Mouse (Mus musculus) midbrain, embryonic 14.5 days (tissue): ENCODE measurements around the gene Plppr2. TPM values are rescaled to one million over a fixed set of nuclear protein-coding genes. Genes with fewer than 3 reads are reported as not detected.

Experiments used
- ATAC-seq: fragments of 200-750 bp; cut with Nextera tagmentation; 2 replicates; pipeline ENCODE4 v1.8.0; 2017; ENCODE audit warnings: moderate number of reproducible peaks, moderate library complexity; ENCODE audit not compliant: low FRiP score, low TSS enrichment
- DNase-seq: peaks from one replicate; pipeline ENCODE4 v3.0.0-alpha.2; 2015
- H3K27ac ChIP-seq: fragments of 300-500 bp; sonication (generic); replicated peaks from 2 replicates; pipeline ENCODE4 v1.5.1; 2014; ENCODE audit warnings: mild to moderate bottlenecking, low read depth, low read length, moderate library complexity
- H3K27me3 ChIP-seq: fragments of 300-500 bp; sonication (generic); 2 replicates; pipeline ENCODE4 v1.6.1; 2014; ENCODE audit warnings: low read length, control low read depth, mixed read lengths; ENCODE audit not compliant: control insufficient read depth, insufficient read depth
- H3K36me3 ChIP-seq: fragments of 300-500 bp; sonication (generic); 2 replicates; pipeline ENCODE4 v1.6.1; 2014; ENCODE audit warnings: low read length, control low read depth; ENCODE audit not compliant: control insufficient read depth, insufficient read depth
- H3K4me1 ChIP-seq: fragments of 300-500 bp; sonication (generic); 2 replicates; pipeline ENCODE4 v1.6.1; 2014; ENCODE audit warnings: mild to moderate bottlenecking, antibody characterized with exemption, low read length, control low read depth; ENCODE audit not compliant: control insufficient read depth, insufficient read depth
- H3K4me2 ChIP-seq: fragments of 300-500 bp; sonication (generic); 2 replicates; pipeline ENCODE4 v1.6.1; 2014; ENCODE audit warnings: mild to moderate bottlenecking, low read length, moderate library complexity
- H3K4me3 ChIP-seq: fragments of 300-500 bp; sonication (generic); replicated peaks from 2 replicates; pipeline ENCODE4 v1.5.1; 2014; ENCODE audit warnings: low read depth, low read length
- H3K9ac ChIP-seq: fragments of 300-500 bp; sonication (generic); replicated peaks from 2 replicates; pipeline ENCODE4 v1.6.1; 2014; ENCODE audit warnings: mild to moderate bottlenecking, low read length, moderate library complexity
- H3K9me3 ChIP-seq: fragments of 300-500 bp; sonication (generic); 2 replicates; pipeline ENCODE4 v1.6.1; 2016; ENCODE audit warnings: low read length, control low read depth, mixed read lengths; ENCODE audit not compliant: control insufficient read depth
- WGBS: fragments of 180-500 bp; shearing (Covaris S2); extraction: QIAGEN DNeasy Blood & Tissue Kit; methylation state at CpG from one replicate; pipeline ENCODE4 v1.1.7; 2014; 5-methylcytosine and 5-hydroxymethylcytosine counted together
- polyA plus RNA-seq: library from polyadenylated mRNA; unstranded; fragments of >200 nt; fragmentation: Nextera tagmentation; extraction: Ambion mirVana; gene quantifications from 2 replicates; pipeline ENCODE4 v1.2.1, GENCODE M21; 2014

Gene Plppr2
- polyA plus RNA-seq, 1 experiment from 2014 or later: 91.3 TPM

DNA sequence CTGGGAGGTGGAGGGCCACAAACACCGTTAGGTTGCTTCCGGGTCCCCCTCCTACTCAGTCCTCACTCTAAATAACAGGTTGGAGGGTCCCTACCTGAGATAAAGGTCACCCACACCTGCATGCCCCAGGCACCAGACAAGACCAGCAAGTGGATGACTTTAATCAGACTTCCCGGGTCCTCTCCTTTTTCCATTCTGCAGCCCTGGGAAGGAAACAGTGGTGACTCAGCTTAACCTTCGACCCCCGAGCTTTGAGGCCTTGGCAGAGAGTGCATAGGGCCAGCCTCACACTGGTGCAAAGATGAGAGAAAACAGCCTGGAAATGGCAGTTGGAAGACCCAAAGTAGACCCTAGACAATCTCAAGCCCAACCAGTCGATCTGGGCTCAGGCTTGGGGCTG is 10.7 kb upstream of the Plppr2 start:
- Histone ChIP-seq H3K4me1 (peaks cover 11% of the 10 kb centered on the region), H3K9ac (no peak overlapping the region), H3K36me3 (0 out of 2 replicates have a peak, but pooled peaks cover 5% of the 10 kb centered on the region), H3K4me3 (0 out of 2 replicates have a peak overlapping the region, but pooled peaks have one; percentile 48), H3K4me2 (peak overlapping the region; percentile 65), H3K27me3 (no peaks in the 10 kb centered on the region), H3K9me3 (no peaks in the 10 kb centered on the region), H3K27ac (no peak overlapping the region)
- DNase-seq: no peak
- ATAC-seq: no peak
- 81% methylated on average over 6 of the region's 6 CpGs for WGBS

DNA sequence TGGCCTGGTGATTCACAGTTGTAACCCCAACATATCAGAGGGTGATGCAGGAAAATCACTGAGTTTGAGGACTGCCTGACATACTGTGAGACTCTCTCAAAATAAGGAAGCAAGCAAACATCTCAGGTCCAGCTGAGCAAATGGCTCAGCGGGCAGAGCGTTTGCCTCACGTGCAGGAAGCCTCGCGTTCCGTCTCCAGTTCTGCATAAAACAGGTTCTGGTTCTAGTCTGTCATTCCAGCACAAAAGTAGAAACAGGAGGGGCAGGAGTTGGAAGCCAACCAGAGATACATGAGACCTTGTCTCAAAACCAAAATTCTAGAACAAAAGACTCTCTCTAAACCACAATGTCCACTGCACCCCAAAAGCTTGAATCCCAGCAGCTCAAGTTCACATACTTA is 10.0 kb upstream of the Plppr2 start:
- peak overlapping the region; percentile 48 for H3K4me3 ChIP-seq
- peak overlapping the region; percentile 66; the same call in 1 of the 2 replicates for H3K27ac ChIP-seq
- no peaks in the 10 kb centered on the region for H3K27me3 ChIP-seq
- DNase-seq: peak; percentile 50
- peak overlapping the region; percentile 59 for H3K9ac ChIP-seq
- H3K4me1 ChIP-seq: peaks cover 11% of the 10 kb centered on the region
- H3K9me3 ChIP-seq: no peaks in the 10 kb centered on the region
- 3% methylated on average over 6 of the region's 6 CpGs for WGBS
- no peak for ATAC-seq
- 0 out of 2 replicates have a peak, but pooled peaks cover 5% of the 10 kb centered on the region for H3K36me3 ChIP-seq
- H3K4me2 ChIP-seq: peak overlapping the region; percentile 65

DNA sequence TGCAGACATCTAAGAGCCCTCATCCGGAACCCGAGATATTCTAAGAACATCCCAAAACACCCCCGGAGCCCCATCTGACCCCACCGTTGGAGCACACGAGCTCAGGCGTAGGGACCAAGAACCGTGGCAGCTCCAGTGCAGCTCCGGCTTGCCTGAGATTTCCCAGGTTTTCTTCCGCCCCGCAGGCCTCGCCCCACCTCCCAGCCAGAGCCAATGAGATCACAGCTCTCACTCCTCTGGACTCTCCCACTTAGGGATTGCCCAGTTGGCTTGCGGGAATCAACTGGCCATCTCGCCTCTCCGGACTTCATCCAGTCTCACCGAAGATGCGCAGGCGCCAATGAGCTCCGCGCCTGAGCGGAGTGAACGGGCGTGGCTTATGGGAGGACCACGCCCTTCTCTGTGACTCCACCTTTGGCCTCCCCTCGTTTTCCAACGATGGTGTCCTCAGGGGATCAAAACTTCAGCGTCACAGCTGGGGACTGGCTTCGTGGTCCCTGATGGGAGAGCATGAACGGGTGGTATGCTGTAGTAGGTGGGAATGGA is 9.6 kb upstream of the Plppr2 start, which contains the start of the genes Ccdc159 and Tmem205:
TSS of gene Ccdc159 (plus strand) at position 264 of the 546 bp plus-strand sequence.
TSS of gene Tmem205 (minus strand) at position 349 of the 546 bp plus-strand sequence.
- H3K36me3 ChIP-seq: 0 out of 2 replicates have a peak, but pooled peaks cover 5% of the 10 kb centered on the region
- peaks cover 11% of the 10 kb centered on the region for H3K4me1 ChIP-seq
- H3K27ac ChIP-seq: peak within 1 kb of the TSS; percentile 66; the same call in 1 of the 2 replicates
- under 1% methylated on average over 28 of the region's 28 CpGs for WGBS
- peak within 1 kb of the TSS; percentile 48 for H3K4me3 ChIP-seq
- peak; percentile 97 for ATAC-seq
- H3K27me3 ChIP-seq: no peaks in the 10 kb centered on the region
- peak; percentile 95 for DNase-seq
- H3K4me2 ChIP-seq: peak within 1 kb of the TSS; percentile 65
- H3K9me3 ChIP-seq: no peaks in the 10 kb centered on the region
- H3K9ac ChIP-seq: peak within 1 kb of the TSS; percentile 59

DNA sequence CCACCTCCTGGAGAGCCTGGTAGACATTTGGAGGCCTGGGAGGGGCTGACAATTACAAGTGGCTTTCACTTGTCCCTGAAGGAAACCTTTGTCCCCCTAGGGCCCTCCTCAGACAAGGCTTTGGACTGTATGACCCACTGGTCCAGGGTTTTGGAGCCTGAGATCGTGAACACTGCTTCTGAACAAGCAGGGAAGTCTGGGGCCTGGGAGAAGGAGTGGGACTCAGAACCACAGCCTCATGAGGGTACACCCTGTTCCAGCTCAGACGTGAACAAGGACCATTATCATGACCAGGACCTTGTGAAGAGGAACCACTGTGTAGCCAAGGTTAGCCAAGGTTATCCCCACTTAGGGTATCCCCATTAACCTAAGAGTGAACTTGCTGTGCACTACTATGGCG is 7.6 kb upstream of the Plppr2 start:
- Histone ChIP-seq H3K4me1 (peaks cover 11% of the 10 kb centered on the region), H3K4me3 (no peak overlapping the region), H3K9me3 (no peaks in the 10 kb centered on the region), H3K4me2 (no peak overlapping the region), H3K9ac (no peak overlapping the region), H3K36me3 (no peaks in the 10 kb centered on the region), H3K27ac (no peak overlapping the region), H3K27me3 (no peaks in the 10 kb centered on the region)
- ATAC-seq (no peak), DNase-seq (no peak)
- 86% methylated on average over 3 of the region's 3 CpGs for WGBS

DNA sequence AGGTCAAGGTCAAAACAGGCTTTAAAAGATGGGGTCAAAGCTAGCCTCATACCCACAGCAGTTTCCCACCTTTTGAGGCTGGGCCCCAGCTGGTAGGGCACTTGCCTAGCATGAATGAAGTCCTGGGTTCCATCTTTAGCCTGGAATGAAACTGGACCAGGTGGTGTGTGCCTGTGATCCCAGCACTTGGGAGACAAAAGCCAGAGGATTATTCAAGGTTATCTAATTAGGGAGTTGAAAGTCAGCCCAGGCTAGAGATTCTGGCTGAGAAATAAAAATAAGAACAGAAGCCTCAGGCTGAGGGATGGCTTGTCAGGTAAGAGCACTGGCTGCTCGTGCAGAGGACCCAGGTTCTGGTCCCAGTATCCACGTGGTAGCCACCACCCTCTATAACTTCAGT is 4.8 kb upstream of the Plppr2 start:
- no peak overlapping the region for H3K9ac ChIP-seq
- H3K4me3 ChIP-seq: no peak overlapping the region
- H3K9me3 ChIP-seq: no peaks in the 10 kb centered on the region
- no peaks in the 10 kb centered on the region for H3K27me3 ChIP-seq
- DNase-seq (no peak), ATAC-seq (no peak)
- no peak overlapping the region for H3K27ac ChIP-seq
- H3K4me1 ChIP-seq: no peaks in the 10 kb centered on the region
- no peak overlapping the region for H3K4me2 ChIP-seq
- no peaks in the 10 kb centered on the region for H3K36me3 ChIP-seq
- WGBS: 57% methylated on average over 2 of the region's 2 CpGs

DNA sequence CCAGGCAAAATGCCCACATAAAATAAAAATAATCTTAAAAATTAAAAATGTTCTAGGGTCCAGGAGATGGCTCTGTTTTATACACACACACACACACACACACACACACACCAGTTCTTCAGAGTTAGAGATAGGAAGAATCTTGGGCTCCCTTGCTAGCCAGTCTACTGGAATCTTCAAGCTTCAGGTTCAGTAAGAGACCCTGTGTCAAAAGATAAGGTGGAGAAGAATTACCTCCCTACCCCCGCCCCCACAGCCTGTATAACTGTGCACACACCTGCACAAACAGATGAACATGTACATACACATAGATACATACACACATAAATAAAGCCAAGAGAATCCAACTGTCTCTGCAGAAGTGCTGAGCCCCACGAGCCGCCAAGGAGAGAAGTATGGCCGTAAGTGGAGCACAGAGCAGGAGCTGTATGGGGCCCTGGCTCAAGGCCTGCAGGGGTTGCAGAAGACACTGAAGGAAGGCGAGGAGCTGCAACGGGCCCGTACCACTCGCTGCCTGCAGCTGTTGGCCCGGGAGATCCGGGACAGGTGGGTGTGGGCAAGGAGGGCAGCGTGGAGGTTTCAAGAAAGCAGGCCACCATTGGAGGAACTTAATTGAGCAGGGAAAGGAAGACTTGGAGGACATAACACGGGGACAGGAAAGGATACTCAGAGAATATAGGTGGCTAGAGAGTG is 4.2 kb upstream of the Plppr2 start:
- DNase-seq (no peak), ATAC-seq (no peak)
- no peak overlapping the region for H3K9ac ChIP-seq
- WGBS: 61% methylated on average over 12 of the region's 12 CpGs
- no peak overlapping the region for H3K4me3 ChIP-seq
- H3K27me3 ChIP-seq: no peaks in the 10 kb centered on the region
- no peaks in the 10 kb centered on the region for H3K9me3 ChIP-seq
- H3K27ac ChIP-seq: no peak overlapping the region
- no peaks in the 10 kb centered on the region for H3K36me3 ChIP-seq
- no peak overlapping the region for H3K4me2 ChIP-seq
- 0 out of 2 replicates have a peak, but pooled peaks cover under 1% of the 10 kb centered on the region for H3K4me1 ChIP-seq

DNA sequence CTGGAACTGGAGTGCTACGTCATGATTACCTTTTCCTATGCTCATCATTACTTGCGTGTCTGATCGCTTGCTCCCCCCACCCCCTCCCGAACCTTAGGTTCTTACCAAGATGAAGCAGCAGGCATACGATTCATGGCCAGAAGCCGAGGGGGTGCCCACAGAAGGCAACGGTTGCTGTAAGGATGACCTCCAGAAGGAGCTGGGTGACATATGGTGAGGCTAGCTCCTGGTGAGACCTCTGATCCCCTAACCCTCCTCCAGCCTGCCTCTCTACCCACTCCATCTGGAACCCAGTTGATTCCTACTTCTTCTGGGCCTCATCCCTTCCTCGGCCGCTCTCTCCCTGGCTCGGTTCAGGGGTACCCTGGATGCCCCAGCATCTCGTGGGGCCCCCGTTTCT is 2.8 kb upstream of the Plppr2 start:
- Histone ChIP-seq H3K9ac (no peak overlapping the region), H3K9me3 (no peaks in the 10 kb centered on the region), H3K27me3 (no peaks in the 10 kb centered on the region), H3K4me1 (peaks cover 10% of the 10 kb centered on the region), H3K4me2 (no peak overlapping the region), H3K27ac (no peak overlapping the region), H3K36me3 (peaks cover 1% of the 10 kb centered on the region; the same call in 1 of the 2 replicates), H3K4me3 (no peak overlapping the region)
- no peak for ATAC-seq
- 90% methylated on average over 12 of the region's 12 CpGs for WGBS
- DNase-seq: no peak

DNA sequence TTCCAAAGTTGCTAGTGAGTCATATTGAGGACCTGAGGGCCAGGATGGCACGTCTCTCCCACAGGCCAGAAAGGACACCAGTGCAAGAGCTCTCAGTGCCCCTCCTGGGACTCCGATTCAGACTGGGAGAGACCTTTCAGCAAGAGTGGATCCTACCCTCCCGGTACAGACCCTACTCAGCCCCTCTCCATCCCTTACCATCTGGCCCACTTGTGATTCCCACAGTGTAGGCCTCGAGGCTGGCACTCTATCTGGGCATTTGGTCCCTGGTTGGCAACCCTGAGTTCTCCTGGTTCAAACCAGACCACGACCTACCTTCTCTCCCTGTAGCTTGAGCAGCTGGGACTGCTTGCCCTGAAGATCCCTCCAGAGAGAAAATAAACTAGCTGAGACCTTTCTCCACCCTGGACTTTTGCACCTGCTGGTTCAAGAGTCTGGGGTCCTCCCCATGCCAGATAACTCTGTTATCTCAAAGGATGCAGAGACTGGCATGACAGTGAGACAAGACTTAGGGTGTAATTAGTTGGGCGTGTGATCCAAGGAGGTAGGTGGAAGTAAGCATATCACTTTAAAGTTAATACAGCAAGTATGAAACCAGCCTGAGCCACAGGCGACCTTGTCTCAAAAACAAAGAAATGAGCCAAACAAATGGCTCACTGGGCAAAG is 1.2 kb upstream of the Plppr2 start:
- WGBS: 86% methylated on average over 7 of the region's 7 CpGs
- H3K27me3 ChIP-seq: no peaks in the 10 kb centered on the region
- H3K27ac ChIP-seq: no peak overlapping the region
- no peak overlapping the region for H3K4me3 ChIP-seq
- ATAC-seq: no peak
- no peak overlapping the region for H3K9ac ChIP-seq
- peaks cover 10% of the 10 kb centered on the region for H3K4me1 ChIP-seq
- no peaks in the 10 kb centered on the region for H3K9me3 ChIP-seq
- H3K36me3 ChIP-seq: peaks cover 7% of the 10 kb centered on the region
- H3K4me2 ChIP-seq: peak overlapping the region; percentile 61; the same call in 1 of the 2 replicates
- no peak for DNase-seq
